Mouse (Mus musculus): ENCODE results near the gene Ldoc1. TPM values are rescaled to one million over a fixed set of nuclear protein-coding genes. Genes with fewer than 3 reads are reported as not detected.

The Ldoc1 gene
- not detected for polyA plus RNA-seq (2012; fragmentation: generic; extraction: Trizol)

DNA sequence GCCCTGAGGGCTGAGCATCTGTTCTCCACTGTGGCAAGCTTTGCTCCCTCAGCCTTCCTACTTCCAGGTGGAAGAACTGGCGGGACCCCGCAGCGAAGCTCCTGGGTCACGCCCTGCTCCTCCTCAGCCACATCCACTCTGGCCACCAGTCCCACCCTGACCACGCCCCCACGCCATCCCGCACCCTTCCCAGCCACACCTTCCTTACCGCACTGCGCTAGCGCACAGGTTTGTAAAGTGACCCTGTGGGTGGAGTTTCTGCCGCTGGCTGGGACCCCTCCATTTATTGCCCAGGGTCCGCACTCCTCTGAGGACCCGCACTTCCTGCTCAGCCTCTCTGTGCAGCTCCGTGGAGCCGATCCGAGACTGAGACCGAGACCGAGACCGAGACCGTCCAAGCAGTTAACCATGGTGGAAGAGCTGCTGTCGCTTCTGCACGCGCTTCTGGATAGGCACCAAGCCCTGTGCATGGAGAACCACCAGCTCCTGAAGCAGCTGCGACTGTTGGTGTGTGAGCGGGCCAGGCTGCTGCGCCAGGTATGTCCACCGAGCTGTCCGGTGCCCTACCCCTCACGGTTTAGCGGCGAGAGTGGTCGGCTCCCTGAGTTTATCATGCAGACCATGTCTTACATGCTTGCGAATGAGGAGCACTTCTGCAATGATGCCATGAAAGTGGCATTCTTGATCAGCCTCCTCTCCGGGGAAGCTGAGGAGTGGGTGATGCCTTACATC lies at the start of gene Ldoc1:
TSS of gene Ldoc1 (plus strand) at position 196 of the 732 bp plus-strand sequence.
- no peak within 1 kb of the TSS for H3K4me2 ChIP-seq (ENCODE audit: low read depth)
- H3ac ChIP-seq (ENCODE audit: control insufficient read depth, insufficient read length) = no peak within 1 kb of the TSS
- H3K36me3 ChIP-seq (ENCODE audit: control insufficient read depth, insufficient read depth) = no peaks in the 10 kb centered on the region
- no peak within 1 kb of the TSS for H3K4me3 ChIP-seq
- H3K79me2 ChIP-seq (ENCODE audit: control insufficient read depth, insufficient read depth) = no peaks in the 10 kb centered on the region
- TF ChIP-seq REST (IDR thresholded peaks at IDR 0.05; ENCODE audit: insufficient read depth, insufficient read length) = no peak
- H3K27me3 ChIP-seq (ENCODE audit: control insufficient read depth, insufficient read depth, insufficient read length) = no peaks in the 10 kb centered on the region

DNA sequence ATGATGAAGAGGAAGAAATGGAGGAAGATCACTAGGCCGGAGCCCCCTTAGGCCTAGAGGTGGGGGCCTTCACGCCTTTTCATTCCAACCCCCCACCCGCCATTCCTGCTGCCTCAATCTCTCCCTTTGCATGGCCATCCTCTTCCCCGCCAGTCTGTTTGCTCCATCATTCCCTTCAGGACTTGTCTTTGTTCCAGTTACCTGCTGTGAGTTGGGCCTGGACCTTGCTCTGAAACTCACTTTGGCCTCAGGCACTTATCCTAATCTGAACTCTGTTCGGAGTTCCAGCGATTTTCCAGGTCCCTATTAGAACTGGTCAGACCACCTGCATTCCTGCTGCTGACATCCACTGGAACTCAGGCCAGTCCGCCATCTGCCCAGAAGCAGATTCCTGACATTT lies 834 bp downstream of the Ldoc1 start:
- H3K27me3 ChIP-seq (ENCODE audit: control insufficient read depth, insufficient read depth, insufficient read length) = no peaks in the 10 kb centered on the region
- H3K4me3 ChIP-seq = no peak overlapping the region
- H3K4me2 ChIP-seq (ENCODE audit: low read depth) = no peak overlapping the region
- H3K79me2 ChIP-seq (ENCODE audit: control insufficient read depth, insufficient read depth) = no peaks in the 10 kb centered on the region
- TF ChIP-seq MYOG (IDR thresholded peaks at IDR 0.05; ENCODE audit: control insufficient read depth in 1 of 3, insufficient read depth in 1 of 3, insufficient read length in 2 of 3, low read depth in 2 of 3) (no peak), CEBPB (IDR thresholded peaks at IDR 0.05; ENCODE audit: insufficient read depth, poor library complexity, severe bottlenecking) (no peak), E2F4 (IDR thresholded peaks at IDR 0.05; ENCODE audit: insufficient read depth) (no peak), POLR2AphosphoS2 (IDR thresholded peaks at IDR 0.05; ENCODE audit: insufficient read length, low read depth) (no peak), REST (IDR thresholded peaks at IDR 0.05; ENCODE audit: insufficient read depth, insufficient read length) (no peak), USF1 (IDR thresholded peaks at IDR 0.05; ENCODE audit: low read depth) (no peak), POLR2A (IDR thresholded peaks at IDR 0.05; ENCODE audit: insufficient read length, low read depth) (no peak), MYOD1 (IDR thresholded peaks at IDR 0.05; ENCODE audit: control insufficient read depth in 1 of 3, insufficient read length in 2 of 3, low read depth in 2 of 3) (no peak), TCF3 (IDR thresholded peaks at IDR 0.05; ENCODE audit: insufficient read length, low read depth) (no peak), TCF12 (IDR thresholded peaks at IDR 0.05; ENCODE audit: insufficient read depth, poor library complexity, severe bottlenecking) (no peak), MAX (IDR thresholded peaks at IDR 0.05; ENCODE audit: low read depth) (no peak), SRF (IDR thresholded peaks at IDR 0.05; ENCODE audit: control insufficient read depth, insufficient read length, low read depth) (no peak)
- no peak overlapping the region for H3ac ChIP-seq (ENCODE audit: control insufficient read depth, insufficient read length)
- H3K36me3 ChIP-seq (ENCODE audit: control insufficient read depth, insufficient read depth) = no peaks in the 10 kb centered on the region

- Histone ChIP-seq H3K4me3 (no peak overlapping the region), H3K36me3 (ENCODE audit: control insufficient read depth, insufficient read depth) (no peaks in the 10 kb centered on the region), H3K4me2 (ENCODE audit: low read depth) (no peak overlapping the region), H3K79me2 (ENCODE audit: control insufficient read depth, insufficient read depth) (no peaks in the 10 kb centered on the region), H3ac (ENCODE audit: control insufficient read depth, insufficient read length) (no peak overlapping the region), H3K27me3 (ENCODE audit: control insufficient read depth, insufficient read depth, insufficient read length) (no peaks in the 10 kb centered on the region)
- TF ChIP-seq TCF3 (IDR thresholded peaks at IDR 0.05; ENCODE audit: insufficient read length, low read depth) = no peak
- no peak for TF ChIP-seq POLR2AphosphoS2 (IDR thresholded peaks at IDR 0.05; ENCODE audit: insufficient read length, low read depth)
- TF ChIP-seq MYOD1 (IDR thresholded peaks at IDR 0.05; ENCODE audit: control insufficient read depth in 1 of 3, insufficient read length in 2 of 3, low read depth in 2 of 3) = no peak
- no peak for TF ChIP-seq CEBPB (IDR thresholded peaks at IDR 0.05; ENCODE audit: insufficient read depth, poor library complexity, severe bottlenecking)
- no peak for TF ChIP-seq USF1 (IDR thresholded peaks at IDR 0.05; ENCODE audit: low read depth)
- no peak for TF ChIP-seq POLR2A (IDR thresholded peaks at IDR 0.05; ENCODE audit: insufficient read length, low read depth)
- TF ChIP-seq MAX (IDR thresholded peaks at IDR 0.05; ENCODE audit: low read depth) = no peak
- no peak for TF ChIP-seq MYOG (IDR thresholded peaks at IDR 0.05; ENCODE audit: control insufficient read depth in 1 of 3, insufficient read depth in 1 of 3, insufficient read length in 2 of 3, low read depth in 2 of 3)
Observed at GRCm38 (mm10) chrX:61722281-61723028, 13.2 kb downstream of the Ldoc1 start.

DNA sequence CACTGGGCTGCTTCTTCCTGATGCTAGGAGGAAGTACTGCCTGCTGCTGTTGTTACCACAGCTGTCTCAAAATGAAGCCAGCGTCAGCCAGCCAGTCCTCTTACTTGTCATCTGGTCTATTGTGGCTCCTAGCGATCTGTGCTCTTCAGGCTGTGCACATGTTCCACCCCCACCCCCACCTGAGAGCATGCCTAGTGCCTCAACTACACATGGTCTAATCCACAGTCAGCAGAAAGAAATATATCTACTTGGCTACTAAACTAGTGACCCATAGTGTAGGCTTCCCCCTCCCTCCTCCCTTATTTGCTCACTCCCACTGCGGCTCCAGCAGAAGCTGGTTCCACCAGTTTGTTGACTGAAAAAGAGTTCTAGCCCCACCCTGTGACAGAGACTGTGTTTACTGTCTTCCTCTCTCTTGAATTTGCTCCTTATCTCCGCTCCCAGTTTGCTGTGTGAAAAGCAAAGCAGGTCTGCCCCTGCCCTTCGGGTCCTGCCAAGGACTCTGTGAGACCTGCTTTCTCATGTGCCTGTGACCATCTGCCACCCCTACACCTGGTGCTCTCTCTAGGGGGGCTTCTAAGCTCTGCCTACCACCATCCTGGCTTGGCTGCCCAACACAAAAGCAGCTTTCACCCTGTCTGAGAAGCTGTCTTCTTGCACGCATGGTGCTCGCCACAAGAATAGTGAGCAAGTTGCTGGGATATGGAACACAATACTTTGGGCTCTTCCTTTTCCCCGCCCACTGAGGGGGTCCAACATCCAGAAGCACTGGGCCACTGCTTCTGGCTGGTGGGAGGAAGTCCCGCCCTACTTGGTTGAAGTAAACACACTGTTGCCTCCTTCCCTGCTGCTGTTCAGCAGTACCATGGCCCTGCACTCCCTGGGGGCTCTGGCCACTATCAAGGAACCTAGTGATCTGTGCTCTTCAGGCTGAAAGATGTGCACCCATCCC lies 14.0 kb downstream of the Ldoc1 start:
- Histone ChIP-seq H3K79me2 (ENCODE audit: control insufficient read depth, insufficient read depth) (no peaks in the 10 kb centered on the region), H3K4me3 (no peak overlapping the region), H3K27me3 (ENCODE audit: control insufficient read depth, insufficient read depth, insufficient read length) (no peaks in the 10 kb centered on the region), H3K36me3 (ENCODE audit: control insufficient read depth, insufficient read depth) (no peaks in the 10 kb centered on the region), H3K4me2 (ENCODE audit: low read depth) (no peak overlapping the region), H3ac (ENCODE audit: control insufficient read depth, insufficient read length) (no peak overlapping the region)
- no peak for TF ChIP-seq TCF12 (IDR thresholded peaks at IDR 0.05; ENCODE audit: insufficient read depth, poor library complexity, severe bottlenecking)
- no peak for TF ChIP-seq E2F4 (IDR thresholded peaks at IDR 0.05; ENCODE audit: insufficient read depth)
- no peak for TF ChIP-seq MYOD1 (IDR thresholded peaks at IDR 0.05; ENCODE audit: control insufficient read depth in 1 of 3, insufficient read length in 2 of 3, low read depth in 2 of 3)
- TF ChIP-seq USF1 (IDR thresholded peaks at IDR 0.05; ENCODE audit: low read depth) = no peak
- no peak for TF ChIP-seq POLR2A (IDR thresholded peaks at IDR 0.05; ENCODE audit: insufficient read length, low read depth)
- TF ChIP-seq POLR2AphosphoS2 (IDR thresholded peaks at IDR 0.05; ENCODE audit: insufficient read length, low read depth) = no peak
- no peak for TF ChIP-seq TCF3 (IDR thresholded peaks at IDR 0.05; ENCODE audit: insufficient read length, low read depth)

Measured in myocyte (in vitro differentiated cells).